Mouse (Mus musculus): ENCODE results near the gene Retreg3. TPM values are rescaled to one million over a fixed set of nuclear protein-coding genes. Genes with fewer than 3 reads are reported as not detected.

Retreg3 gene
- polyA plus RNA-seq, 1 experiment from 2014 or later, result 22.2 TPM

DNA sequence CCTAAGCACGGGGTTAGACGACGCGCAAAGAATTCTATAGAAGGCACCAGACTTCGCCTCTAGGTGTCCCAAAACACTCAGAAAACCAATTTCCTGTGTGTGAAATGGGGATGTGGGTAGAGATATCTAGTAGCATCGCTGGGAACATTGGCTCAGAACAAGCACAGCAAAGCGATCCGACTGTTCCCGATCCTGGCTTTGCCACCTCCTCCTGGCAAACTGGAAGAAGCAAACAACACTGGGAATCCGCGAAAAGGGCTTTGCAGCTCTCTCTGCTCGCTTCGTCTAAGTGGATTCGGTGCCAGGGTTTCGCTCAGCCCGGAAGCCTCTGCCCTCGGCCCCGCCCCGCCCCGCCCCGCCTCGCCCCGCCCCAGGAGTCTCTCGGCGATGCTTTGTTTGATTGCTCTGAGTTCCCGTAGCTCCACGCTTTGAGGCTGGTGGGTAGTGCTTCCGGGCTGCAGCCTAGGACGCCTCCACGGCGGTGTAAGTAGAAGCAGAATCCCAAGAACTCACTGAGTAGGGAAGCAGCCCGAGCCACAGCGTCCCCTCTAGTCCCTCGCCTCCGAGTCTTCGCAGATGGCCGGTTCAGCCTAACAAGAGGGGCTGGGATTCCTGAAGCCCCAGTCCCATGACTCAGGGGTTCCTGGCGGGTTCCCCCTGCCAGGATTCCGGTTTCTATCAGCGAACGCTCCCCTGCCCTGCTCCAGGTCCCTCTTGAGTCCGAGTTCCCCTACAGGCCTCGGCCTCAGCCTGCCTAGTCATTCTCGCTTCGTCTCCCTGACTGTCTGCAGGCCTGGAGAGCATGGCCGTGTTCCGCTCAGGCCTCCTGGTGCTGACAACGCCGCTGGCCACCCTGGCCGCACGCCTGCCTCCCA, 37.2 kb downstream of the Retreg3 start, which contains the start of gene Coasy:
TSS of gene Coasy (plus strand) at position 358 of the 875 bp plus-strand sequence.
- H3K36me3 ChIP-seq, result peaks cover 13% of the 10 kb centered on the region
- peak within 1 kb of the TSS; percentile 66 for H3K27ac ChIP-seq
- H3K4me2 ChIP-seq (replicated peaks), result peak within 1 kb of the TSS; percentile 92
- under 1% methylated on average over 51 of the region's 51 CpGs for whole genome bisulfite sequencing
- peaks cover 30% of the 10 kb centered on the region for H3K4me1 ChIP-seq
- H3K4me3 ChIP-seq, result peak within 1 kb of the TSS; percentile 74
- no peaks in the 10 kb centered on the region for H3K9me3 ChIP-seq
- H3K9ac ChIP-seq, result peak within 1 kb of the TSS; percentile 85
- H3K27me3 ChIP-seq (replicated peaks), result peaks cover 40% of the 10 kb centered on the region
- peak; percentile 88 for ATAC-seq (ENCODE audit: low FRiP score, low read depth)

DNA sequence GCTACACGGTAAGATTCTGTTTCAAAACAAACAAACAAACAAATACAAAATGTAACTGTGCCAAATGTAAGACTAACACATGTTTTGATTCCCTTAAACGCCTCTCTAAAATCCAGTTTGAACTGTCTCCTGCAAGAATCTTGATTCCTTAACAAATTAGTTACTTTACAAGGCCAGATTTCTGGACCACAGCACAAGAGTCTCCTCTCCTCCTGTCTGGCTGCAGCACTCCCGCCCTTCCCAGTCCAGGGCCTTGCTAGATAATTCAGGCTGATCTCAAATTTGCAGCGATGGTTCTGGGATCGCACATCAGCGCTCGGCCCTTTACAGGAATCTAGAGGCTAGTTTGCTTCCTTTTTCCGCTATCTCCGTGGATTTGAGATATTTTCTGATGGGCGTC, 38.0 kb downstream of the Retreg3 start:
- H3K9ac ChIP-seq, result peak overlapping the region; percentile 85
- H3K4me1 ChIP-seq, result peaks cover 26% of the 10 kb centered on the region
- H3K27me3 ChIP-seq (replicated peaks), result peaks cover 48% of the 10 kb centered on the region
- H3K4me3 ChIP-seq, result peak overlapping the region; percentile 74
- peak overlapping the region; percentile 66; the same call in 1 of the 2 replicates for H3K27ac ChIP-seq
- H3K4me2 ChIP-seq (replicated peaks), result peak overlapping the region; percentile 92
- ATAC-seq (ENCODE audit: low FRiP score, low read depth), result no peak
- peaks cover 13% of the 10 kb centered on the region for H3K36me3 ChIP-seq
- no peaks in the 10 kb centered on the region for H3K9me3 ChIP-seq
- WGBS, result 9% methylated on average over 10 of the region's 10 CpGs

DNA sequence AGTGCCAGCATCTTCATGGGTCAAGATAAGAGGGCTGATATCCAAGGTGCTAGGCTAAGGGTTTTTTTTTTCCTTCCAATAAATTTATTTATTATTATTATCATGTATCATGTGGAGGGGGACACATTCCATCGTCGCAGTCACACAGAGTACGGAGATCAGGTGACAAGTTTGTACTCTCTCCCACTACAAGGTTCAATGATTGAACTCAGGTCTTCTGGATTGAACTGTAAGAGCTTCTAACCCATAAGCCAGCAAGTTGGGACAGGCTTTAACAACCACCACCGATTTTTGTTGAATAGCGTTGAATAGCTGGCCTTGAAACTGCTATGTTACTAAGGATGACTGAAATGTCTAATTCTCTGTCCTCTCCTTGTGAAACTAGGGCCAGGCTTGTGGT, 39.3 kb downstream of the Retreg3 start:
- no peak for ATAC-seq (ENCODE audit: low FRiP score, low read depth)
- H3K27me3 ChIP-seq (replicated peaks), result peaks cover 57% of the 10 kb centered on the region
- WGBS, result 64% methylated on average over 5 of the region's 5 CpGs

DNA sequence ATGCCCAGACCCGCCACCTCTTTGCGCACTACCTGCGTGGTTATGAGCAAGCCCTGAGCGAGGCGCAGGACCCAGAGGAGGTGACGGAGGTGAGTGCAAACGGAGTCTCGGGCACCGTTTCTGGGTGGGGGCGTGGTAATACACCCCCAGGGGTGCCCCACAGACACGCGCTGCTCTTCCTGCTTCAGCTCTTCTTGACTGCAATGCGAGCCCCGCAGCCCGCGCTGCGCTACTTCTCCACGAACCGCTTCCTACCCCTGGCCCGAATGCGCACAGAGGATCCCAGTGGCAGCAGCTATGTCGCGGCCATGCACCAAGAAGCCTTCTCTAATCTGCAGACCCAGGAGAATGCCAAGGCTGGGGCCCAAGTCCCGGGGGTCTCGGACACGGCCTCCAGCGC, 39.9 kb downstream of the Retreg3 start:
- ATAC-seq (ENCODE audit: low FRiP score, low read depth), result no peak
- no peak overlapping the region for H3K9ac ChIP-seq
- H3K36me3 ChIP-seq, result peaks cover 2% of the 10 kb centered on the region; the same call in 1 of the 2 replicates
- peaks cover 57% of the 10 kb centered on the region for H3K27me3 ChIP-seq (replicated peaks)
- H3K4me1 ChIP-seq, result peaks cover 15% of the 10 kb centered on the region
- H3K4me3 ChIP-seq, result no peak overlapping the region
- H3K27ac ChIP-seq, result no peak overlapping the region
- H3K4me2 ChIP-seq (replicated peaks), result no peak overlapping the region
- 3% methylated on average over 27 of the region's 27 CpGs for WGBS
- no peaks in the 10 kb centered on the region for H3K9me3 ChIP-seq

More for the DNA sequence above, 39.3 kb downstream of the Retreg3 start:
- Histone ChIP-seq H3K4me2 (replicated peaks) (no peak overlapping the region), H3K9me3 (no peaks in the 10 kb centered on the region), H3K4me3 (no peak overlapping the region), H3K9ac (no peak overlapping the region), H3K27ac (no peak overlapping the region), H3K36me3 (peaks cover 8% of the 10 kb centered on the region), H3K4me1 (peaks cover 15% of the 10 kb centered on the region)

DNA sequence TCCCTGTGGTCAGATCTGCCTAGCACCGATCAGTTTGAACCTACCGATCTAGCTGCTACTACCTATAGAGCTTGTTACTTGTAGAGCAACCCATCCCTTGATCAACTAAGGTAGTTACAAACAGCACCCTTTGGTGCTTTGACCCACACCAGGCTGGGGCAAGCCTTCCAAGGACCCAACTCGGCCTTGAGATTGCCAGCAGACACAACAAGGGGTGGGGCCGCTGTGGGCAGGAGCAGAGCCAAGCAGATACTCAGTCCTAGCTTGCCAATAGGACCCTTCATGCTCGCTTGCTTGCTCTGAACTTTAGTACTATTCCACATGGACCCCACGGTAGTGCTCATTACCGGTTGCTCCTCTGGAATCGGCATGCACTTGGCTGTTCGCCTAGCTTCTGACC, 41.6 kb downstream of the Retreg3 start, which contains the start of gene Hsd17b1:
TSS of gene Hsd17b1 (plus strand) at position 291 of the 400 bp plus-strand sequence.
- H3K36me3 ChIP-seq, result no peaks in the 10 kb centered on the region
- H3K27ac ChIP-seq, result no peak within 1 kb of the TSS
- no peaks in the 10 kb centered on the region for H3K9me3 ChIP-seq
- no peak within 1 kb of the TSS for H3K4me3 ChIP-seq
- no peak within 1 kb of the TSS for H3K4me2 ChIP-seq (replicated peaks)
- no peak within 1 kb of the TSS for H3K9ac ChIP-seq
- ATAC-seq (ENCODE audit: low FRiP score, low read depth), result no peak
- peaks cover 57% of the 10 kb centered on the region for H3K27me3 ChIP-seq (replicated peaks)
- H3K4me1 ChIP-seq, result peaks cover 8% of the 10 kb centered on the region
- 70% methylated on average over 9 of the region's 9 CpGs for WGBS

DNA sequence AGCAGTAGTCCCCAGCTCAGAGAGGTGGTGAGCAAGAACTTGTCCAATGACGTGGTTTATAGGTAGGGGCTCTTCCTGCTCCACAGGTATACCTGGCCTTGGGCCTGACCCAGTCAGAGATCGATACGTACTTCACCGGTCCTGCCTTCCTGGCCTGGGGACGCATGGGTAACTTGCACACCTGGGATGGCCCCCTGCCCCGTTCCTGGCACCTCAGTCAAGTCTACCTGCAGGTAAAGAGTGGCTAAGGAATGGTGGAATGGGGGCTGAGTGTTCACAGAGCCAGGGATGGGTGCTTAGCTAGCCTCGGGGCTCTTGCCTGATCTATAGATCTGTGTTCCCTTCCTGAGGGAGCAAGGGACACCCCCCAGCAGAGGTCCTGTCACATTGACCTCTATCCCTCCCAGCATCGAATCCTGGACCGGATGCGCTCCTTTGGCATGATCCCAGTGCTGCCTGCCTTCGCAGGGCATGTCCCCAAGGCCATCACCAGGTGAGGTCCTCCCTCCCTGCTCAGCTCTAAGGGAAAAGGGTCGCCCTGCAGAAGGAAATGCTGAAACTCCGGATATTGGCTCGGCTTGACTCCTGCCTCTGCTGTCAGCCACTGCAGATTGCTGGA, 47.8 kb downstream of the Retreg3 start:
- 73% methylated on average over 14 of the region's 14 CpGs for WGBS
- Histone ChIP-seq H3K27me3 (replicated peaks) (peaks cover 14% of the 10 kb centered on the region; the same call in 1 of the 2 replicates), H3K9ac (no peak overlapping the region), H3K4me3 (no peak overlapping the region), H3K4me2 (replicated peaks) (no peak overlapping the region), H3K4me1 (peaks cover 8% of the 10 kb centered on the region; the same call in 1 of the 2 replicates), H3K9me3 (no peaks in the 10 kb centered on the region), H3K27ac (no peak overlapping the region), H3K36me3 (no peaks in the 10 kb centered on the region)
- ATAC-seq (ENCODE audit: low FRiP score, low read depth), result no peak

DNA sequence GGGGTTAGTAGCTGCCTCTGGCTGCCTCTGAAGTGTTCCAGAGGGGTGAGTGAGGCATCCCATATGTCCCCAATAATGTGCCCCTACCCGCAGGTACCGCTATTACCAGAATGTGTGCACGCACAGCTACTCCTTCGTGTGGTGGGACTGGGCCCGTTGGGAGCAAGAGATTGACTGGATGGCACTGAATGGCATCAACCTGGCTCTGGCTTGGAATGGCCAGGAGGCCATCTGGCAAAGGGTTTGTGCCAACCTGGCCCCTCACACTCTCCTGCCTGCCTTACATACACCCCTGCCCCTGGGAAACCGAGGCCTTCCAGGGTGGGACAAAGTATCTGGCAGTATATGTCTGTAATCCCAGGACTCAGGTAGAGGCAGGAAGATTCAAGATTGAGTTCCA, 48.7 kb downstream of the Retreg3 start:
- Histone ChIP-seq H3K27me3 (replicated peaks) (peaks cover 5% of the 10 kb centered on the region; the same call in 1 of the 2 replicates), H3K9me3 (no peaks in the 10 kb centered on the region), H3K9ac (no peak overlapping the region), H3K4me1 (peaks cover 13% of the 10 kb centered on the region; the same call in 1 of the 2 replicates), H3K36me3 (no peaks in the 10 kb centered on the region), H3K27ac (no peak overlapping the region), H3K4me3 (peak overlapping the region; percentile 76; the same call in 1 of the 2 replicates), H3K4me2 (replicated peaks) (peak overlapping the region; percentile 98)
- 79% methylated on average over 6 of the region's 6 CpGs for WGBS
- ATAC-seq (ENCODE audit: low FRiP score, low read depth), result no peak

DNA sequence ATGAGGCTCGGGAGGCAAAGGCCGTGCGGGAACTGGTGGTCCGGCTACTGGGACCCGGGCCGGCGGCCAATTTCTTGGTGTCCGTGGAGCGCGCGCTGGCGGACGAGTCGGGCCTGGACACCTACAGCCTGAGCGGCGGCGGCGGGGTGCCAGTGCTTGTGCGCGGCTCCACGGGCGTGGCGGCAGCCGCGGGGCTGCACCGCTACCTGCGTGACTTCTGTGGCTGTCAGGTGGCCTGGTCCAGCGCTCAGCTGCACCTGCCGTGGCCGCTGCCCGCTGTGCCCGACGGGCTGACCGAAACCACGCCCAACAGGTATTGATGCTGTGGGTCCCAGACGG, 49.5 kb downstream of the Retreg3 start:
- Histone ChIP-seq H3K27ac (no peak overlapping the region), H3K27me3 (replicated peaks) (peaks cover 3% of the 10 kb centered on the region; the same call in 1 of the 2 replicates), H3K4me3 (peak overlapping the region; percentile 76)

DNA sequence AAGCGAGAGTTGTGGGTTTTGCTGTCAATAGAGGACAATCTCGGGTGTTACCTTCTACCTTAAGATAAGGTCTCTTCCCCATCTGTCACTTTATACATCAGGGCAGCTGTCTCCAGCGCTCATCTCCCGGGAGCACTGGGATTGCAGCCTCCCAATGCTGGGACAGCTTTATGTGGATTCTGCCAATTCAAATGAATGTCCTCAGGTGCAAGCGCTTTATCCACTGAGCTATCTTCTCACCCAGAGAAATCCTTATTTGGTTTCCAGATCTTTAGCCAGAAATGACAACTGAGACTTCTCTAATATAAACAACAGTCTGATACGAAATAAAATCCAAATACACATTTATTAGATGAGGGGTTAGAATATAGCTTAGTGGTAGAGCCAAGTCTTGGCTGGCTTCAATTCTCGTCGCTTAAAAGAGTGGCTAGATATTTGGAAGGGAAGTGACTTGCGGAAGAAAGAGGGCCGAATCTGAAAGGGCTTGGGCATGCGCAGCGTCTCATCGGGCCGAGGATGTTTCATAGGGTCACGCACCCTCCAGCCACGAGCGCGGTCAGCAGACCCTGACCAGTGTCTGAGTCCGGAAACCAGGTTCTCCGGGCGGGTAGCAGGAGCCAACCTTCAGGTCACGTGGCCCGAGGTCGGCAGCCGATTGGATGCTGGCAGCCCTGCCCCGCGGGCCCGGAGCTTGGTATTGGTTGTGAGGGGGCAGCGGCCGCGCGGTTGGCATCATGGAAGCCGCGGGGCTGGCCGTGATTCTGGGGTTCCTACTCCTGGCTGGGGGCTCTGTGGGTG, 50.1 kb downstream of the Retreg3 start, which contains the start of gene Naglu:
TSS of gene Naglu (plus strand) at position 622 of the 798 bp plus-strand sequence.
- Histone ChIP-seq H3K4me2 (replicated peaks) (peak within 1 kb of the TSS; percentile 98), H3K9me3 (no peaks in the 10 kb centered on the region), H3K36me3 (no peaks in the 10 kb centered on the region), H3K9ac (peak within 1 kb of the TSS; percentile 83), H3K27ac (no peak within 1 kb of the TSS), H3K27me3 (replicated peaks) (peaks cover 3% of the 10 kb centered on the region; the same call in 1 of the 2 replicates), H3K4me3 (peak within 1 kb of the TSS; percentile 76), H3K4me1 (peaks cover 13% of the 10 kb centered on the region; the same call in 1 of the 2 replicates)
- ATAC-seq (ENCODE audit: low FRiP score, low read depth), result peak; percentile 89
- WGBS, result 5% methylated on average over 35 of the region's 35 CpGs

More for the DNA sequence above, 49.5 kb downstream of the Retreg3 start:
- ATAC-seq (ENCODE audit: low FRiP score, low read depth), result peak; percentile 72
- Histone ChIP-seq H3K9ac (peak overlapping the region; percentile 83), H3K9me3 (no peaks in the 10 kb centered on the region), H3K4me1 (peaks cover 13% of the 10 kb centered on the region; the same call in 1 of the 2 replicates), H3K4me2 (replicated peaks) (peak overlapping the region; percentile 98), H3K36me3 (no peaks in the 10 kb centered on the region)
- under 1% methylated on average over 36 of the region's 36 CpGs for WGBS

DNA sequence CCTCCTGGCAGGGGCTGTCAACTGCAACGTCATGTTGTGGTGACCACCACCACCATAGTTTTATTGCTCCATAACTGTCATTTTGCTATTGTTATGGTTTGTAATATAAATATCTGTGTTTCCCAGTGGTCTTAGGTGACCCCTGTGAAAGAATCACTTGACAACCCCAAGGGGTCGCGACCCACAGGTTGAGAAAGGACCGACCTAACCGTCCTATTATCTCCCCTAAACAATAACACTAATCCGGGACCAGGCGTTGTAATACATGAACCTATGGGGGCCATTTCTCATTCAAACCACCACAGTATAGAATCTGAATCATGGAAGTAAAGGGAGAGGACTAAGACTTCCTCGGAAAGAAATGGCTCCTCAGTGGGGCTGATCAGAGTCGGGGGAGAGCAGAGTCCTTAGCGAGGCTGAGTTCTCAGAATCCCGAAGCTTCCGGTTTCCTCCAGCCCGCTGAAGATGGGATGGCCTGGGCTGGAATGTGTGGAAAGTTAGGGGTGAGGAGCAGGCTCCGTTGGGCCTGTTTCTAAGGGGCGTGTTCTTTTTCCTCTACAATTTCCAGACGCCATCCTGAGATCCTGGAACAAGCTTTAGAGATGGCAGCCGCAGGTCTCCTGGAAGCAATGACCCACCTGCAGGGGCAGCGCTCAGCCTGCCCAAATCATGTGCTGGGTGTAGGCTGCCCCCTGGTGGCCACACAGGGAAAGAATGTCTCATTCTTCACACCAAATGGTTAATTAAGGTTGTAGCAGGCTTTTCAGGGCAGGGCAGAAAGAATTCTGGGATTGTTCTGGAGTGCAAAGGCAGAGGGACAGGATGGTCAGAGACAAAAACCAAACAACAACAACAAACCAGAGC, 52.9 kb downstream of the Retreg3 start:
- no peak for ATAC-seq (ENCODE audit: low FRiP score, low read depth)
- 22% methylated on average over 18 of the region's 18 CpGs for WGBS
- Histone ChIP-seq H3K27me3 (replicated peaks) (peaks cover 3% of the 10 kb centered on the region; the same call in 1 of the 2 replicates), H3K4me3 (peak overlapping the region; percentile 22), H3K4me2 (replicated peaks) (peak overlapping the region; percentile 60), H3K27ac (no peak overlapping the region), H3K4me1 (peaks cover 23% of the 10 kb centered on the region), H3K9ac (peak overlapping the region; percentile 29), H3K36me3 (peaks cover 19% of the 10 kb centered on the region), H3K9me3 (no peaks in the 10 kb centered on the region)

DNA sequence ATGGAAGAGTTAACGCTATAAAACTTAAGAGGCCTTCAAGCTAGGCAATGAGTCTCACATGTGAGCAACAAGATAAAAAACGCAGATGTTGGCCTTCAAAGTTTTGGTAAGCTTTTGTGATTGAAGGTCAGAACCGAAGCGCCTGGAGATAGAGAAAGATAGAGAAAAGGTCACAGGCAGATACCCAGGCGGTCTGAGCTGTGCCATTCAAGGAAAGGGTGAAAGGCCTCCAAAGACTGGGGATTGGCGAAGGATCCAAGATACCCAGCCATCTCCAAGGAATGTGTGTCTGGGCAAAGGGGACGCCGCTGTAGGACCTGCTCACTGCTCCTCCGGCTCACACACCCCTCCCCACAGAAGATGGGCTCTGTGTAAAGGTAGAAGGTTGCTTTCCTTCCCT, 54.7 kb downstream of the Retreg3 start:
- no peak for ATAC-seq (ENCODE audit: low FRiP score, low read depth)
- WGBS, result 94% methylated on average over 9 of the region's 9 CpGs

More for the DNA sequence above, 54.7 kb downstream of the Retreg3 start:
- no peak overlapping the region for H3K4me3 ChIP-seq
- H3K9me3 ChIP-seq, result no peaks in the 10 kb centered on the region
- H3K4me1 ChIP-seq, result peaks cover 19% of the 10 kb centered on the region
- no peak overlapping the region for H3K9ac ChIP-seq
- no peak overlapping the region for H3K27ac ChIP-seq
- H3K4me2 ChIP-seq (replicated peaks), result no peak overlapping the region
- H3K36me3 ChIP-seq, result peaks cover 26% of the 10 kb centered on the region
- H3K27me3 ChIP-seq (replicated peaks), result no peaks in the 10 kb centered on the region

Measured in neural tube, embryonic 12.5 days (tissue).